In genomic region chr13:111309848-111310692, GRCm38 (mm10) we compare ENCODE assay signal across 11 mouse cellular contexts. TPM values are rescaled to one million over a fixed set of nuclear protein-coding genes. Genes with fewer than 3 reads are reported as not detected.
A peak's percentile ranks its signal among the peaks of the same experiment; 100 is the strongest.
DNase-seq lines count a peak whose midpoint lies in the region; ATAC-seq lines count a peak whose summit lies in the region.
"Had no signal": no experiment of that assay in that cellular context is flagged by ENCODE, and none has a peak within 500 bp of the region (broad histone marks: within the 10 kb centered on the region; RNA-seq: fewer than 3 reads in every experiment).

No protein-coding gene starts in this region.

- no peak overlapping the region for H3K4me2 ChIP-seq in hindbrain, embryonic 12.5 days (replicated peaks)
- H3K4me2 ChIP-seq in neural tube, embryonic 15.5 days: peak overlapping the region; percentile 27
- no peak overlapping the region for H3K4me2 ChIP-seq in intestine, embryonic 15.5 days (replicated peaks)
- H3K4me2 ChIP-seq in kidney, embryonic 14.5 days (replicated peaks; ENCODE audit: low read depth, low read length): no peak overlapping the region

- no peaks in the 10 kb centered on the region for H3K27me3 ChIP-seq in hindbrain, embryonic 12.5 days
- no peaks in the 10 kb centered on the region for H3K27me3 ChIP-seq in hindbrain, embryonic 10.5 days (ENCODE audit: insufficient read depth, poor library complexity, severe bottlenecking)
- H3K27me3 ChIP-seq in neural tube, embryonic 15.5 days (replicated peaks): no peaks in the 10 kb centered on the region
- no peaks in the 10 kb centered on the region for H3K27me3 ChIP-seq in intestine, embryonic 15.5 days (replicated peaks)
- no peaks in the 10 kb centered on the region for H3K27me3 ChIP-seq in kidney, embryonic 14.5 days (ENCODE audit: control insufficient read depth, insufficient read depth, low read length)

- ATAC-seq in hindbrain, embryonic 12.5 days (ENCODE audit: low FRiP score): no peak
- peak; percentile 81 for ATAC-seq in neural tube, embryonic 15.5 days (ENCODE audit: low FRiP score)
- no peak for ATAC-seq in intestine, embryonic 15.5 days
- ATAC-seq in kidney, embryonic 14.5 days (ENCODE audit: low FRiP score, low TSS enrichment): no peak

- peak overlapping the region; percentile 40 for H3K27ac ChIP-seq in hindbrain, embryonic 12.5 days
- no peak overlapping the region for H3K27ac ChIP-seq in hindbrain, embryonic 10.5 days
- H3K27ac ChIP-seq in neural tube, embryonic 15.5 days (replicated peaks): peak overlapping the region; percentile 69
- no peak overlapping the region for H3K27ac ChIP-seq in intestine, embryonic 15.5 days
- no peak overlapping the region for H3K27ac ChIP-seq in kidney, embryonic 14.5 days (ENCODE audit: low read depth, low read length)
- H3K27ac ChIP-seq: kidney, postnatal 0 days had no signal

- no peak overlapping the region for H3K4me3 ChIP-seq in hindbrain, embryonic 12.5 days
- no peak overlapping the region for H3K4me3 ChIP-seq in hindbrain, embryonic 10.5 days
- no peak overlapping the region for H3K4me3 ChIP-seq in neural tube, embryonic 15.5 days (replicated peaks)
- H3K4me3 ChIP-seq in intestine, embryonic 15.5 days (replicated peaks): no peak overlapping the region
- H3K4me3 ChIP-seq in kidney, embryonic 14.5 days (ENCODE audit: low read length): no peak overlapping the region

- no peak overlapping the region for H3K9ac ChIP-seq in hindbrain, embryonic 12.5 days
- no peak overlapping the region for H3K9ac ChIP-seq in neural tube, embryonic 15.5 days (replicated peaks)
- H3K9ac ChIP-seq in intestine, embryonic 15.5 days: no peak overlapping the region
- H3K9ac ChIP-seq in kidney, embryonic 14.5 days (ENCODE audit: low read depth, low read length): no peak overlapping the region

- no peak for DNase-seq in hindbrain, embryonic 10.5 days (ENCODE audit: low spot score)
- DNase-seq in cerebellum, postnatal 14 days: peak; percentile 73 to 80
- peak; percentile 31 to 41 for DNase-seq in layer of hippocampus, postnatal 10 days (ENCODE audit: low spot score in 2 of 2)
- DNase-seq in urinary bladder, adult 2 months (ENCODE audit: low spot score): no peak
- DNase-seq: lung, postnatal 14 days had no signal

- H3K36me3 ChIP-seq in hindbrain, embryonic 12.5 days: no peaks in the 10 kb centered on the region
- H3K36me3 ChIP-seq in hindbrain, embryonic 10.5 days: no peaks in the 10 kb centered on the region
- no peaks in the 10 kb centered on the region for H3K36me3 ChIP-seq in neural tube, embryonic 15.5 days
- H3K36me3 ChIP-seq in intestine, embryonic 15.5 days: no peaks in the 10 kb centered on the region
- H3K36me3 ChIP-seq in kidney, embryonic 14.5 days (ENCODE audit: control insufficient read depth, insufficient read depth, low read length): no peaks in the 10 kb centered on the region

- H3K9me3 ChIP-seq in hindbrain, embryonic 12.5 days (replicated peaks): no peaks in the 10 kb centered on the region
- peaks cover 7% of the 10 kb centered on the region for H3K9me3 ChIP-seq in hindbrain, embryonic 10.5 days
- no peaks in the 10 kb centered on the region for H3K9me3 ChIP-seq in neural tube, embryonic 15.5 days (replicated peaks)
- H3K9me3 ChIP-seq in intestine, embryonic 15.5 days: no peaks in the 10 kb centered on the region
- no peaks in the 10 kb centered on the region for H3K9me3 ChIP-seq in kidney, embryonic 14.5 days (ENCODE audit: control insufficient read depth, low read length)

- WGBS in hindbrain, embryonic 12.5 days: 76% methylated on average over 14 of the region's 14 CpGs
- WGBS in hindbrain, embryonic 10.5 days: 87% methylated on average over 14 of the region's 14 CpGs
- WGBS in neural tube, embryonic 15.5 days: 40% methylated on average over 14 of the region's 14 CpGs
- 67% methylated on average over 14 of the region's 14 CpGs for WGBS in intestine, embryonic 15.5 days
- 80% methylated on average over 14 of the region's 14 CpGs for WGBS in kidney, embryonic 14.5 days

- 0 out of 2 replicates have a peak, but pooled peaks cover 2% of the 10 kb centered on the region for H3K4me1 ChIP-seq in hindbrain, embryonic 12.5 days
- H3K4me1 ChIP-seq in hindbrain, embryonic 10.5 days (replicated peaks): no peaks in the 10 kb centered on the region
- H3K4me1 ChIP-seq in neural tube, embryonic 15.5 days: peaks cover 14% of the 10 kb centered on the region
- H3K4me1 ChIP-seq in intestine, embryonic 15.5 days (replicated peaks): no peaks in the 10 kb centered on the region
- H3K4me1 ChIP-seq in kidney, embryonic 14.5 days (ENCODE audit: control insufficient read depth, insufficient read depth, low read length): no peaks in the 10 kb centered on the region

RNA-seq across cellular contexts. Expression of gene Actbl2, which starts 55.3 kb away (rescaled TPM):
- not detected in 2 replicates for polyA plus RNA-seq in hindbrain, embryonic 12.5 days (2016; fragmentation: Nextera tagmentation; extraction: Ambion mirVana)
- polyA plus RNA-seq in hindbrain, embryonic 10.5 days (2016; fragmentation: Nextera tagmentation; extraction: Ambion mirVana): not detected in 2 replicates
- total RNA-seq in layer of hippocampus, postnatal 10 days (2021): not detected
- polyA plus RNA-seq in neural tube, embryonic 15.5 days (2015; fragmentation: Nextera tagmentation; extraction: Ambion mirVana): not detected in 2 replicates
- polyA plus RNA-seq in urinary bladder, adult 2 months (2012; rRNA removed): 0.04 and 0.07 TPM in 2 replicates
- polyA plus RNA-seq in intestine, embryonic 15.5 days (2015; fragmentation: Nextera tagmentation; extraction: Ambion mirVana): not detected in 2 replicates
- polyA plus RNA-seq in kidney, embryonic 14.5 days (2014; fragmentation: Nextera tagmentation; extraction: Ambion mirVana): not detected in 2 replicates
- polyA plus RNA-seq: embryonic facial prominence, embryonic 14.5 days; kidney, postnatal 0 days had no signal

Comparison
In these comparisons a context has a peak if more than half of its experiments do, and no peak if none do; other contexts are left out.
1. H3K27ac ChIP-seq: peak in hindbrain, embryonic 12.5 days (single experiment) and neural tube, embryonic 15.5 days (single experiment); none in hindbrain, embryonic 10.5 days (single experiment), intestine, embryonic 15.5 days (single experiment) and kidney, embryonic 14.5 days (single experiment).
2. DNase-seq: peak in cerebellum, postnatal 14 days (2 of 2) and layer of hippocampus, postnatal 10 days (2 of 2); none in hindbrain, embryonic 10.5 days (single experiment) and urinary bladder, adult 2 months (single experiment).